Mouse (Mus musculus) R1 (cell line): ENCODE data around the gene Phyh.
"Not testable (repeated sequence)": the region's sequence is repeated elsewhere in the genome, so short reads cannot be mapped to it uniquely, and the experiment has no call there.

ENCODE experiments used
- DNase-seq: peaks from one replicate; pipeline ENCODE4 v3.0.0-alpha.2; 2018; ENCODE audit warnings: low read depth, low spot score

Gene Phyh

GRCm38 (mm10) chr2:4917326-4918021 is 1.3 kb upstream of the Phyh start:
- DNase-seq, result peak; percentile 70

GRCm38 (mm10) chr2:4921019-4921418 is 2.2 kb downstream of the Phyh start:
- no peak for DNase-seq

- DNase-seq, result no peak
Observed at GRCm38 (mm10) chr2:4922476-4923164, 3.8 kb downstream of the Phyh start.

- no peak for DNase-seq
Observed at GRCm38 (mm10) chr2:4927391-4927790, 8.6 kb downstream of the Phyh start.

GRCm38 (mm10) chr2:4929230-4929629 is 10.4 kb downstream of the Phyh start:
- DNase-seq, result no peak

- no peak for DNase-seq
Observed at GRCm38 (mm10) chr2:4934516-4934915, 15.7 kb downstream of the Phyh start.

- no peak for DNase-seq
Observed at GRCm38 (mm10) chr2:4937931-4938330, 19.1 kb downstream of the Phyh start.

- peak; percentile 33 for DNase-seq
Observed at GRCm38 (mm10) chr2:4940861-4941260, 22.0 kb downstream of the Phyh start.

GRCm38 (mm10) chr2:4949691-4950090 is 30.9 kb downstream of the Phyh start:
- not testable (repeated sequence) for DNase-seq

GRCm38 (mm10) chr2:4950986-4951385 is 32.2 kb downstream of the Phyh start:
- DNase-seq, result no peak

GRCm38 (mm10) chr2:4954216-4954760 is 35.5 kb downstream of the Phyh start:
- DNase-seq, result peak; percentile 85

- DNase-seq, result no peak
Observed at GRCm38 (mm10) chr2:4958039-4958438, 39.2 kb downstream of the Phyh start.

GRCm38 (mm10) chr2:4967806-4968205 is 49.0 kb downstream of the Phyh start:
- DNase-seq, result peak; percentile 83

- DNase-seq, result no peak
Observed at GRCm38 (mm10) chr2:4969083-4969482, 50.3 kb downstream of the Phyh start.

GRCm38 (mm10) chr2:4975807-4976206 is 57.0 kb downstream of the Phyh start, which contains the start of gene Ucma:
Gene Ucma, plus strand, starts transcription at chr2:4976122.
- no peak for DNase-seq

GRCm38 (mm10) chr2:4978091-4978490 is 59.3 kb downstream of the Phyh start:
- DNase-seq, result peak; percentile 51

- DNase-seq, result peak; percentile 51
Observed at GRCm38 (mm10) chr2:4983987-4984386, 65.2 kb downstream of the Phyh start.

- peak; percentile 48 for DNase-seq
Observed at GRCm38 (mm10) chr2:4985000-4985399, 66.2 kb downstream of the Phyh start.

- DNase-seq, result no peak
Observed at GRCm38 (mm10) chr2:4986798-4987197, 68.0 kb downstream of the Phyh start.

GRCm38 (mm10) chr2:4987388-4988180 is 68.8 kb downstream of the Phyh start:
- no peak for DNase-seq
